Mouse (Mus musculus) retina, embryonic 14.5 days (tissue): ENCODE measurements around the gene Gm20812.
"Not testable (repeated sequence)": the region's sequence is repeated elsewhere in the genome, so short reads cannot be mapped to it uniquely, and the experiment has no call there.

Experiments
- DNase-seq: peaks from one replicate; pipeline ENCODE4 v3.0.0-alpha.2; 2015; ENCODE audit warnings: low spot score

The Gm20812 gene

DNA sequence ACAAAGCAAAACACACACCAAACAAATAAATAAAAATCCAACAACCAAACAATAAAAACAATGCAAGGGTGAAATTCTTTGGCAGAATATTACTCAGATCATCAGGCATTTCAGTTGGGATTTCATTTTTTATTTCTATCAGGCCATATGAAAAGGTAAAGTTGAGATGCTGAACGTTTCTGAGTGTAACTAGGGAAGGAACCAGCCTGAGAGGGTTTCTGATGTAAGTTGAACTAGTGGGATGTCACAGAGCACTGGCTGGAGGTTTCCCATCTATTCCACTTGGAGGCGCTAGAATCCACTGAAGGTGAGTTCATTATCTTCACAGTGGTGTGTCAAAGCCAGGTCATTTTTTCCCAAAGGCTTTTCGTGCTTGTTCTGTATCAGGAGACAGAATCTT, at the start of gene Gm20812:
Gene Gm20812 (plus strand): TSS at position 301 of the 400 bp plus-strand sequence.
- not testable (repeated sequence) for DNase-seq
